Mouse (Mus musculus) adrenal gland, postnatal 25 days (tissue): ENCODE measurements around the gene Kif13a. TPM values are rescaled to one million over a fixed set of nuclear protein-coding genes. Genes with fewer than 3 reads are reported as not detected.

Source experiments
- DNase-seq: peaks from one replicate; pipeline ENCODE4 v3.0.0; 2021; ENCODE audit warnings: mixed read lengths
- total RNA-seq: library from RNA; stranded (reverse); gene quantifications from 2 replicates; pipeline ENCODE4 v1.2.3, GENCODE M21; 2021

The Kif13a gene
- total RNA-seq, 1 experiment from 2014 or later: 41.8 TPM

- DNase-seq: no peak
Measured at GRCm38 (mm10) chr13:46774998-46775397, 154.7 kb downstream of the Kif13a start.

- no peak for DNase-seq
Measured at GRCm38 (mm10) chr13:46772581-46772980, 157.1 kb downstream of the Kif13a start.

DNA sequence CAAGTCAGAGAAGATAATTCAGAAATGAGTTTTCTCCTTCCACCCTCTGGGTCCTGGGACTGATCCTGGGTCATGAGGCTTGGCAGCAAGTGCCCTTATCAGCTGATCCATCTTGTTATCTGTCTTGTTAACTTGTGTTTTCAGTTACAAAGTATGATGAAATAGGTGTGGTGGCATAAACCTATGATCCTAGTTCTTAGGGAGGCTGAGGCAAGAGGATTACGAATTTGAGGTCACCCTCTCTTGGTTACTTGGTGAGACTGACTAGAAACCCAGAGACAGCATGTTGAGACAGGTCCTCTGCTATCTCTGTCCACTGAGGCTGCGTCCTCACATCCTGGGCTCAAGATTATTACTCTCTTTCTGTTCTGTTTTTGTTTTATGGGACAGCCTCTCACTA lies 164.3 kb downstream of the Kif13a start:
- no peak for DNase-seq

DNA sequence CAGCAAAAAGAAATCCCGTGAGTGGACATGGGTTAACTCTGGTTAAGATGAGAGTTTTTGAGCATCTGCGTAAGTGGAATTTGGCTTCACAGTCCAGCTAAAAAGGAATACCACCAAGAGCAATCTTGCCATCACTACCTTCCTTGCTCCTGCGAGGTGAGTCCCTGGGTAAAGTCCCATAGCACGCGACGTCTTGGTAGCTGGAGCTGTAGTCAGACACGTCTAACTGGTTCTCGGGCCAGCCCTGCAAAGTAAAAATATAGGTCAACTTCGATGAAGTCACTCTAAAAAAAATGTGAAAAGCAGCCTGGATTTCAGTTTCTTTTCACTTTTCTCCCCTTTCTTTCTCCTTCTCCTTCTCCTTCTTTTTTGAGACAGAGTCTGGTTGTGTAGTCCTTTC lies 166.5 kb downstream of the Kif13a start:
- no peak for DNase-seq

GRCm38 (mm10) chr13:46760921-46761320 lies 168.7 kb downstream of the Kif13a start:
- DNase-seq: no peak

DNA sequence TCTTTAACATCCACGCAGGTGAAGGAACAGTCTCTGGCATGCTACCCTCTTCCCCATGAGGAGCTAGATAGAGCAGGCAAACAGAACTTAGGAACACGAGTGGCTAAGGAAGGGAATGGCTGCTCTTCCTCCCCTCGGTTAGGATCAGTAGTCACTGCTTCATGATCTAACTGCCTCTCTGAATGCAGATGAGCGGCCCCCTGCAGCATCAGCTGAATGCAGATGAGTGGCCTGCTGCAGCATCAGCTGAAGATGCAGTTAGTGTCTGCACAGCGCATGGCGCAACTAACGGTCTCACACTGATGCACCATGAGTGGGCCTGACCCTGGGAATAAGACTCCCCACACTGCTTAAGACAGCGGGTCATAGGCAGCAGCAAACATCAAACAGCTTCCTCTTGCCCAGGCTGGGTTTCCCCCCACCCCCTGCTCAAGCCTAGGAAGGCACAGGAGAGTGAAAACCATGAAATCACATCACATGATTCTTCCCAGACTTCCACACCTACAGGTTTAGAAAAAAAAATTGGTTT lies 170.3 kb downstream of the Kif13a start:
- no peak for DNase-seq

GRCm38 (mm10) chr13:46758627-46759026 lies 171.0 kb downstream of the Kif13a start:
- DNase-seq: no peak

- DNase-seq: no peak
Measured at GRCm38 (mm10) chr13:46757946-46758345, 171.7 kb downstream of the Kif13a start.

- DNase-seq: no peak
Measured at GRCm38 (mm10) chr13:46753294-46753693, 176.4 kb downstream of the Kif13a start.

- no peak for DNase-seq
Measured at GRCm38 (mm10) chr13:46752566-46753229, 177.0 kb downstream of the Kif13a start.

DNA sequence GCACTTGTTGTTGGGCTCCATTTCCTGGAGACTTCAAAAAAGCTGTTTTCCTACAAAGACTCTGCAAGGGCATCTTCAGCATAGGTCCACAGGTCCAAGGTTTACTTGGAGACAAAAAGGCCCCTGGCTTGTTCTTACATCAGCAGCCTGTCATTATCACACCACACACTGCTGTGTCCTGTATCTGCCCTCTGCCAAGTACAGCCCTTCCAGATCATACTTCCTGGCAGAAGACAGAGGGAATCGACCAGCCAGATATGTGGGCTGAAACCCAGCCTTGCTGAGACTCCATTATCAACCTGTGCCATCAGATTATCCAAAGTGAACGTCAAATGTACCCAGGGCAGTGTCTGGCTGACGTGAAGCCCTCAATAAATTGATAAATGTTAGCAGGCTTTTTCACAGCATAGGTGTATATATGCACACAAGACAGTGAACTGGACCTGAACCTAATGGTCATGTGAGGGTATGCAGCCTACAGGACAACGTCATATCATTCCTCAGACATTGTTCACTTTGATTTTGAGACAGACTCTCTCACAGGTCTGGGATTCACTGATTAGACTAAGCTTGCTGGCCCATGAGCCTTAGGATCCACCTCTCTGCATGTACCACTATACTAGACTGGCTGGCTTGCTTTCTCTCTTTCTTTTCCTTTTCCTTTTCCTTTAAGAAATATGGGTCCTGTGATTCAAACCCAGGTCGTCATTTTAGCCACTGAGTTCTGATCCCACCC lies 181.4 kb downstream of the Kif13a start:
- DNase-seq: no peak

DNA sequence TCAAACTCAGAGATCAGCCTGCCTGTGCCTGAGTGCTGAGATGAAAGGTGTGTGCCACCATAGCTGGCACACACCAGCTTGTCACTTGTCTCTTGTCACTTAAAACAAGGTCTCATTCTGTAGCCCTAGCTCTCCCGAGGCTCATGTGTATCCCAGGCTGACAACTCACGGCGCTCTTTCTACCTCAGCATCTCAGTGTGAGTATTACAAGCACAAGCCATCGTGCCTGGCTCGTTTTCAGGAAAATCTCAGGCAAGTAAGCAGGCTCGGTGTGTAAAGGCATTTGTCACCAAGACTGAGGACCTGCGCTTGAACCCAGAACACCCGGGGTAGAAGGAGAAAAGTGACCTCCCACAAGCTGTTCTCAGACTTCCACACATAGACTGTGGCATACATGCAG lies 185.8 kb downstream of the Kif13a start:
- DNase-seq: no peak

GRCm38 (mm10) chr13:46742367-46742766 lies 187.3 kb downstream of the Kif13a start:
- DNase-seq: no peak

GRCm38 (mm10) chr13:46739426-46739825 lies 190.2 kb downstream of the Kif13a start:
- DNase-seq: no peak

DNA sequence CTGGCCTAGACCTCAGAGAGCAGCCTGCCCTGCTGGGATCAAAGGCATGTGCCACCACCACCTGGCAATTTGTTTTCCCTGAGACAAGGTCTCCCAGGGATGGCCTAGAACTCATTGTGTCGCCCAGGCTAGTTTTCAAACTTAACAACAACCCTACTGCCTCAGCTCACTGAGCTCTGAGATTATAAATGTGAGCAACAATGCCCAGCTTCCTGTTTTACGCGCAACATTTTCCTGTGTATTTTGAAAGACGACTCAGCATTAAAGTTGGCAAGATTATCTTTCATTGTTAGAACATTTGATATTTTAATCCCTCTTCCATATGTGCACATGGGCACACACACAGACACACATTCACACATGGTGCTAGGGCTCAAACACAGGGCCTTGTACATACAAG lies 192.2 kb downstream of the Kif13a start:
- no peak for DNase-seq

- peak; percentile 2 for DNase-seq
Measured at GRCm38 (mm10) chr13:46736479-46736865, 193.2 kb downstream of the Kif13a start.

GRCm38 (mm10) chr13:46735808-46736478 lies 193.7 kb downstream of the Kif13a start:
- peak; percentile 31 for DNase-seq

DNA sequence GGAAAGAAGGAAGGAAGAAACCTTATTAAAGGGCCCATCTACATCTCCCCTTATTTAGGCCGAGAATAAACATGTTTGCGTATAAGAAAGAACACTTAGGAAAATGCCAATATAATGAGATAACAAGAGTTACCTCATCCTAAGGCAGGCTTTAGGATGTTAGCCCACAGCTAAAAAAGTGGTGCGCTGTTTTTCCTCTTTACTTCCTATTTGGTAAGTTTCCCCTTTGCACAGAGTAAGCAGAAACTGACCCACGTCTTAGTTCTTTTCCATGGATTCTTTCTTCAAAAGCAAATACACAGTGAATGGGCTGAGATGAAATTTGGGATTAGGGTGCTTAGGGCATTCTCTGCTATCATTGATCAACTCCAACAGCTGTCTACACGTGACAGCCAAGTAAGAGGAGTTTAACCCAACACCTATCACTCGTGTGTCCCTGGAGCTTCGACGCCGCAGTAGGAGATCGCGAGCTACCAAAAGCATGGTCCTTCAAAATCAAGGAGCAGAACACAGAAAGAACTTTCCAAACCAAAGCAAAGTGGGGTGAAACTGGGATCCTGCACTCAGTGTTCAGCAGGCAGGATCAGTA lies 194.4 kb downstream of the Kif13a start:
- DNase-seq: no peak

DNA sequence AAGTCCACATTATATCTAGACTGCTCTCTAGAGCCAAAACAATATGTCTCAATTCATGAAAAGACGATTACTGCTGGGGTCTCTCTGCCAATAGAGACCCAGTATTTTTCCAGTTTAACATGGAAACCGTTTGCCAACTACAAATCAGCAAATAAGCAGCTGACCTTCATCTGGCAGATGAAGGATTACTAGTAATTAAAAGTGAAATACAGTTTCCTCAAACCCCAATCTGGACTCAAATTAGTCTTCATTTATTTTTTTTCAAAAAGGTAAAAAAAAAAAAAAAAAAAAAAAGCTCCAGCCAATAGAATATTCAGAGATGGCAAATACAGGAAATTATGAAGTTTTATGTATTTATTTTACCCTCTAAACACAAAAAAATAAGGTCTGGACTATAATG lies 199.7 kb downstream of the Kif13a start:
- no peak for DNase-seq

DNA sequence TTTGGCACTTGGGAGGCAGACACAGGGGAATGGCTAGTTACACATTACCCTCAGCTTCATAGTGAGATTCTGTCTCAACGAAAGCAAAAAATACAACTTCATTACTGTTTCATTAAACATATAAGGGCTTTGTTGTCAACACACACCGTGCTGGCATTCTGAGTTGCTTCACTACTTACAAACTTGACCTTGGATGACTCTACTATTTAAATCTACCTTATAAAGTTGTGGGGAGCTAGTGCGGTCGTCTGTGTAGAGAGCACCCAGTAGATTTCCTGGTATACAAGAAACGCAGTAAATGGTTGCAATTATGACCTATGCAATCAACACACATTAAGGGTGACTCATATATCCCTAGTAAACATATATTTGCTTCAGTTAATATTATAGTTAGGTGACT lies 201.3 kb downstream of the Kif13a start:
- DNase-seq: no peak

- peak; percentile 99 for DNase-seq
Measured at GRCm38 (mm10) chr13:46727837-46728268, 201.8 kb downstream of the Kif13a start, which contains the start of gene Nup153. Gene Nup153 (minus strand): TSS chr13:46727940.

- DNase-seq: peak; percentile 67
Measured at GRCm38 (mm10) chr13:46727038-46727836, 202.4 kb downstream of the Kif13a start.
